Mouse (Mus musculus) embryonic facial prominence, embryonic 10.5 days (tissue): ENCODE measurements around the gene Pdcd6. TPM values are rescaled to one million over a fixed set of nuclear protein-coding genes. Genes with fewer than 3 reads are reported as not detected.

Source experiments
- DNase-seq: peaks from one replicate; pipeline ENCODE4 v3.0.0-alpha.2; 2017; ENCODE audit warnings: low spot score
- H3K27ac ChIP-seq: fragments of 300-500 bp; sonication (generic); replicated peaks from 2 replicates; pipeline ENCODE4 v1.5.1; 2016; ENCODE audit warnings: mild to moderate bottlenecking
- H3K27me3 ChIP-seq: fragments of 300-500 bp; sonication (generic); replicated peaks from 2 replicates; pipeline ENCODE4 v1.6.1; 2016; ENCODE audit warnings: low read depth, mild to moderate bottlenecking; ENCODE audit not compliant: poor library complexity, severe bottlenecking
- H3K36me3 ChIP-seq: fragments of 300-500 bp; sonication (generic); replicated peaks from 2 replicates; pipeline ENCODE4 v1.6.1; 2016; ENCODE audit warnings: mild to moderate bottlenecking, moderate library complexity
- H3K4me1 ChIP-seq: fragments of 300-500 bp; sonication (generic); 2 replicates; pipeline ENCODE4 v1.6.1; 2016
- H3K4me3 ChIP-seq: fragments of 300-500 bp; sonication (generic); 2 replicates; pipeline ENCODE4 v1.5.1; 2016; ENCODE audit warnings: mild to moderate bottlenecking, moderate library complexity
- H3K9me3 ChIP-seq: fragments of 300-500 bp; sonication (generic); 2 replicates; pipeline ENCODE4 v1.6.1; 2016; ENCODE audit warnings: mild to moderate bottlenecking
- WGBS: fragments of 180-500 bp; shearing (Covaris S2); methylation state at CpG from one replicate; pipeline ENCODE4 v1.1.7; 2016; 5-methylcytosine and 5-hydroxymethylcytosine counted together
- polyA plus RNA-seq: library from polyadenylated mRNA; unstranded; fragments of >200 nt; fragmentation: Nextera tagmentation; extraction: Ambion mirVana; gene quantifications from 2 replicates; pipeline ENCODE4 v1.2.1, GENCODE M21; 2016

Gene Pdcd6
- polyA plus RNA-seq, 1 experiment from 2014 or later = 135 TPM

- WGBS = 96% methylated on average over 1 of the region's 1 CpGs
- H3K36me3 ChIP-seq = peaks cover 91% of the 10 kb centered on the region
- H3K4me1 ChIP-seq = no peaks in the 10 kb centered on the region
- no peaks in the 10 kb centered on the region for H3K27me3 ChIP-seq
- H3K4me3 ChIP-seq = no peak overlapping the region
- no peak overlapping the region for H3K27ac ChIP-seq
- DNase-seq = no peak
- no peaks in the 10 kb centered on the region for H3K9me3 ChIP-seq
Measured at GRCm38 (mm10) chr13:74305780-74306179, 11.6 kb downstream of the Pdcd6 start.

DNA sequence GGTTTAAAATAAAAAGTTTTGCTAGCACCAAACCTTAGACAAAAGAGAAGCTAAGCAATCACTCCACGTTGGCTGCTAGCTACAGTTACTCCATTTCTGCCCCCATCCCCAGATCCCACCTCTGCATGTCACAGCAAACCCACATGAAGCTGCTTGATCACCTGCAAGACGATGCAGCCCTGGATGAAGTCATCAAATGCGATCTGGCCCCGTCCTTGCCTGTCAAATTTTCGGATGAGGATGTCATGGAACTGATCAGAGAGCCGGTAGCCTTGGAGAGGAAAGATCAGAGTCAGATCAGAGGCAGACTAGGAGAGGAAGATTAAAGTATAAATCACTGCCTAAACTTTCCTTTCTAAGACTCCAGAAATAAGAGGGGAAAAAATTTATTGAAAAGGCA is 12.0 kb downstream of the Pdcd6 start:
- WGBS = 88% methylated on average over 6 of the region's 6 CpGs

DNA sequence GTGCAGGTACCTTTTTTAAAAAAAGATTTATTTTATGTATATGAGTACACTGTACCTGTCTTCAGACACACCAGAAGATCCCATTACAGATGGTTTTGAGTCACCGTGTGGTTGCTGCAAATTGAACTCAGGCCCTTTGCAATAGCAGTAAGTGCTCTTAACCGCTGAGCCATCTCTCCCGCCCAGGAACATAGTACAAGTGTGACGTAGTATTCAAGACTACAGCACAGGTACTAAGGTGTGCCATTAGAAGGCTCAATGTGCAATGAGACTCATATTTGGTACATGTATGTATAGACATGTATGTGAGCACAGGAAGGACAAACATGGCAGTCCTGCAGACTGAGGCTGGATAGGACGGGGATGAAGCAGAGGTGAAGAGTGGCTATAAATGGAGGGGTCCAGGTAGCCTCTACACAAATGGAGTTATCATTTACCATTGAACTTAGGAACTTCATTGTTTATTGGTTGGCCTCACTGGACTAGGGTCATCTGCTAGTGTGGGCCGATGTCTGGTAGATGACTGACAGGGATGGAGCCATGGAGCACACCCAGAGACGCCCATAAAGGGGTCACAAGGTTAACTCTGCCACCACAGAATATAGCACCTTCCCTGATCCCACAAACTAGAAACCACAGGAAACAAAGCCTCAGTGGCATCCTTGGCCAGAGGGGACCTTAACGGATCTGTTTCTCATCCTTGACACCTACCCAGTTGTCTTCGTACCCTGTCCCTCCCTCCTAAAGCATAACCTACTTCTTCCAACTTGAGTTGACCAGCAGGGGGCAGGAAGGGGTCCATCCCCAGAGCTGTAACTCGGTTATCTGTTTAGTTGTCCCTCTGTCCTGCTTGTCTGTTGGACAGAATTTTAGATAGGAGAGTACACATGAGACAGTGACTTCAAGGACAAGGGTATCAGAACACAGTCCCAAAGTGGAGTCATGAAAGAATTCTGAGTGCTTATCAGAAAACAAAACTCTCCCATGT is 15.0 kb downstream of the Pdcd6 start:
- DNase-seq = no peak
- H3K36me3 ChIP-seq = peaks cover 56% of the 10 kb centered on the region
- H3K27ac ChIP-seq = no peak overlapping the region
- H3K9me3 ChIP-seq = no peaks in the 10 kb centered on the region
- H3K27me3 ChIP-seq = no peaks in the 10 kb centered on the region
- no peak overlapping the region for H3K4me3 ChIP-seq
- WGBS = 87% methylated on average over 10 of the region's 10 CpGs
- H3K4me1 ChIP-seq = no peaks in the 10 kb centered on the region

More for the DNA sequence above, 12.0 kb downstream of the Pdcd6 start:
- DNase-seq = no peak
- H3K27me3 ChIP-seq = no peaks in the 10 kb centered on the region
- H3K27ac ChIP-seq = no peak overlapping the region
- no peak overlapping the region for H3K4me3 ChIP-seq
- H3K4me1 ChIP-seq = no peaks in the 10 kb centered on the region
- peaks cover 87% of the 10 kb centered on the region for H3K36me3 ChIP-seq
- no peaks in the 10 kb centered on the region for H3K9me3 ChIP-seq

DNA sequence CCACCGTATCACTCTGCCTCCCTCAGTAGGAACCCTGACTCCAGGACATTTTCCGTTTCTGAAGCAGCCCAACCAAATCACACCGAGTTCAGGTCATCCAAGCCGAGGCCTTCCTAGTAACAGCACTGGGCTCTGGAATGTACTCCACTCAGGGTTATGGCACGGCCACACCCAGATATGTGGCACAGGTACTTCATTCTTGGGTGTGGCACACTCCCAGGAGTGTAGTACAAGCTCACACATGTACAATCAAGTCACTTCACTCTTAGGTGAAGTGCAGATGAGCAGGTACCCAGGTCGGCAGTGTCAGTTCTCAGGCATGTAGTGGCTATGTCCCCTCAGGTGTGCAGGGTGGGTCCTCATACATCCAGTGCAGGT is 15.8 kb downstream of the Pdcd6 start:
- Histone ChIP-seq H3K27me3 (no peaks in the 10 kb centered on the region), H3K4me1 (no peaks in the 10 kb centered on the region), H3K4me3 (no peak overlapping the region), H3K36me3 (peaks cover 49% of the 10 kb centered on the region), H3K9me3 (no peaks in the 10 kb centered on the region), H3K27ac (no peak overlapping the region)
- no peak for DNase-seq
- WGBS = 78% methylated on average over 6 of the region's 6 CpGs

DNA sequence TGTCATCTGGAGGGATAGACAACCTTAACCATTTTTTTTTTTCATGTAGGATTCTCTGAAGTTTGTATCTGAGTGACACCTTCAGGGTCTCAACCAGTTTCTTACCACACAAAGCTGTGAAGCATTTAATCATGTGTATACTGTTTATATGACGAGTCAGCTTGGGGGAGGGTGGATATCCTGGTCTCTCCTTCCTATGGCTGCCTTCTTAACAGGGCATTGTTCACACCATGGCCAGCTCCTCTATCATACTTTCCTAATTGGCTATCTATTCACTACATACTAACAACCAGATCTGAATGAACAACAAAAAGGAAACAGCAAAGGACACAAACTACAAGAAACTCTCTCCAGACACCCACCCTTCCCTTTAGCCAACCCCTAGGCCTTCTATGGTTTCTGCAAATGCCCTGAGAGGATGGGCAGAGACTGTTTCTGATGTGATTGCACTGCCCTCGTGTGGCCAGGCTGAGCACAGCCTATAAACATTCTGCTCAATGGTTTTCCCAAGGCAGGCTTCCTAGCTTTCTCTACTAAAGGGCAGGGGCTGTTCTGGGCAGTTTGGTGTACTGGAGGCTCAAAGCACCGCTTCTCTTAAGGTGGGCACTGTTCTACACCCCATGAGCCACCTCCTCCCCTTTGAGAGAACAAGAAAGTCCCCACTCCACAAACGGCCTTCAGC is 16.3 kb downstream of the Pdcd6 start:
- peaks cover 44% of the 10 kb centered on the region for H3K36me3 ChIP-seq
- no peaks in the 10 kb centered on the region for H3K27me3 ChIP-seq
- DNase-seq = peak; percentile 74
- no peak overlapping the region for H3K27ac ChIP-seq
- H3K9me3 ChIP-seq = no peaks in the 10 kb centered on the region
- WGBS = 45% methylated on average over 4 of the region's 4 CpGs
- H3K4me3 ChIP-seq = no peak overlapping the region
- H3K4me1 ChIP-seq = no peaks in the 10 kb centered on the region

DNA sequence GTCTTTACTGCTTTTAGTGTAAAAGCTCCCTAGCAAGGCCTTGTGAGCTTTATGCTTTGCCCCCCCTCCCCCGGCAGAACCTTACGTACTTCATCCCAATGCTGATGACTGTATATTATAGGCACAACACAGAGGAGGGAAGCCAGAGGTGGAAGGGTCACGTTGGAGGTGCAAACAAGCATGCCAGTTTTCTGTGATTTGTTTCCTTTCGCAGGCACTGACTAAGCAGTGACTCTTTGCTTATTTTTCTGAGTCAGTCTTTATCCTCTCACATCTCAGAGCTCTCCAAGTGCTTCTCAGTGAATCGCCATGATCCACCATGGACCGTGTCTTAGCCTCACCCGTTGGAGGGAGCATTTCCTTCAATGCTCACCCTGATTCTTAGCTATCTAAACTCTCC is 21.0 kb downstream of the Pdcd6 start:
- WGBS = 77% methylated on average over 7 of the region's 7 CpGs
- H3K27me3 ChIP-seq = peaks cover 19% of the 10 kb centered on the region

GRCm38 (mm10) chr13:74292167-74292566 is 25.2 kb downstream of the Pdcd6 start, which contains the start of gene Ahrr:
Gene Ahrr (minus strand): TSS chr13:74292331.
- peak; percentile 79 for DNase-seq
- no peaks in the 10 kb centered on the region for H3K36me3 ChIP-seq
- H3K27ac ChIP-seq = no peak within 1 kb of the TSS
- H3K4me3 ChIP-seq = peak within 1 kb of the TSS; percentile 50
- H3K9me3 ChIP-seq = no peaks in the 10 kb centered on the region
- peaks cover 9% of the 10 kb centered on the region for H3K4me1 ChIP-seq
- WGBS = under 1% methylated on average over 27 of the region's 27 CpGs
- H3K27me3 ChIP-seq = peaks cover 32% of the 10 kb centered on the region

More for the DNA sequence above, 21.0 kb downstream of the Pdcd6 start:
- Histone ChIP-seq H3K9me3 (no peaks in the 10 kb centered on the region), H3K4me1 (peaks cover 9% of the 10 kb centered on the region), H3K27ac (no peak overlapping the region), H3K36me3 (no peaks in the 10 kb centered on the region), H3K4me3 (no peak overlapping the region)
- no peak for DNase-seq

- peaks cover 9% of the 10 kb centered on the region for H3K4me1 ChIP-seq
- no peak overlapping the region for H3K27ac ChIP-seq
- H3K4me3 ChIP-seq = no peak overlapping the region
- WGBS = 90% methylated on average over 5 of the region's 5 CpGs
- no peak for DNase-seq
- H3K36me3 ChIP-seq = no peaks in the 10 kb centered on the region
- H3K27me3 ChIP-seq = peaks cover 32% of the 10 kb centered on the region
- H3K9me3 ChIP-seq = no peaks in the 10 kb centered on the region
Measured at GRCm38 (mm10) chr13:74289646-74290045, 27.7 kb downstream of the Pdcd6 start.

GRCm38 (mm10) chr13:74282299-74282698 is 35.1 kb downstream of the Pdcd6 start:
- Histone ChIP-seq H3K4me1 (no peaks in the 10 kb centered on the region), H3K9me3 (no peaks in the 10 kb centered on the region), H3K27ac (no peak overlapping the region), H3K27me3 (no peaks in the 10 kb centered on the region), H3K36me3 (no peaks in the 10 kb centered on the region), H3K4me3 (no peak overlapping the region)
- DNase-seq = no peak
- WGBS = 97% methylated on average over 1 of the region's 2 CpGs

DNA sequence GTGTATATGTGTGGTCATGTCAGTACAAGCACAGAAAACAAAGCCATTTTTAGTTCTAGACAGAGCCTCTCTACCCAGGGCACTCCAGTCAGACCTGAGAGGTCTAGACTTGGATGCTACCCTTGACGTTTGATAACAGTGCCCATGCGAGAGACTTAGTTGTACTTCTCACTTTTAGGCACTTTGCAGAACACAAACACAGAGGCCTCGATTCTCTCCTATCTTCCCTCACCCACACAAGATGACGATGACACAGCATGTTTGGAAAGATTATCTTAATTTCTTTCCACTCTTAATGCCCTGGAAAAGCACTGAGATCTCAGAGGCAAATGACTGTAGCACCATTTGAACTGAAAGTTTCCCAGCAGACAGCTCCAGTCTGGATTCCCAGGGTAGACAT is 41.7 kb downstream of the Pdcd6 start:
- Histone ChIP-seq H3K4me3 (no peak overlapping the region), H3K9me3 (no peaks in the 10 kb centered on the region), H3K36me3 (no peaks in the 10 kb centered on the region), H3K27me3 (no peaks in the 10 kb centered on the region), H3K27ac (no peak overlapping the region), H3K4me1 (no peaks in the 10 kb centered on the region)
- DNase-seq = no peak
- WGBS = 84% methylated on average over 4 of the region's 4 CpGs

DNA sequence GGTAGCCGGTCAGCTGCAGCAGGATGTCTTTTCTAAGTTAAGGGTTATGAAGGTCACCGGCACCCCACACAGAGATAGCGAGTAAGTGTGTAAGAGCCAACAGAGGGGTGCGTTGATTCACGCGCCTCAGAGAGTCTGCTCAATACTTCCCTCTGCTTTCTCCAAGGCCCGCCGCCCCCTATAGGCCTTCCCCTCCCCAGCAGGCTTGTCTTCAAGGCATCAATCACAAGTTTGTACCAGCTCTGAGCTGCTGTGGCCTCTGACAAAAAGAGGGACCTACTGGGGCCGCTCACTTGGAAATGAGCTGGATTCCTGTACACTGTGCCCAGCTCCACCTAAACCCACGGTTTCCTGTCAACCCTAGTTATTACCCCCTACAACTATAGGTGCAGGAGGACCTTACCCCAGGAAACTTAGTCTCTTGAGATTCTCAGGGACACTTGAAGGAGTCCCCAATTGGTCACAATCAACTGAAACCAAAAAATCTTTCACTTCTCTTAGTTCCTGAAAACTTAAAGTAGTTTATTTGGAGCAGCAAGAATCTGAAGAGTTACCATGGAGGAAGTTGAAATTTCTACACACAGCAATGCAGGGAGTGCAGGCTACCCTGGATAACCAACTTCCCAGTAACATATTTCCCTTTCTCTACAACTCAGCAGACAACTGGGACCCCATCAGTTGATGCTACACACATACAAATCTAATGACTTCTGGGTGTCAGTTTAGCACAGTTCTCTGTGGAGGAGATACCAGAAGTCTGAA is 57.0 kb downstream of the Pdcd6 start:
- H3K27ac ChIP-seq = peak overlapping the region; percentile 87
- H3K36me3 ChIP-seq = no peaks in the 10 kb centered on the region
- peaks cover 25% of the 10 kb centered on the region for H3K27me3 ChIP-seq
- 4% methylated on average over 10 of the region's 10 CpGs for WGBS
- peak overlapping the region; percentile 68 for H3K4me3 ChIP-seq
- H3K9me3 ChIP-seq = no peaks in the 10 kb centered on the region
- peak; percentile 81 for DNase-seq
- peaks cover 10% of the 10 kb centered on the region for H3K4me1 ChIP-seq

DNA sequence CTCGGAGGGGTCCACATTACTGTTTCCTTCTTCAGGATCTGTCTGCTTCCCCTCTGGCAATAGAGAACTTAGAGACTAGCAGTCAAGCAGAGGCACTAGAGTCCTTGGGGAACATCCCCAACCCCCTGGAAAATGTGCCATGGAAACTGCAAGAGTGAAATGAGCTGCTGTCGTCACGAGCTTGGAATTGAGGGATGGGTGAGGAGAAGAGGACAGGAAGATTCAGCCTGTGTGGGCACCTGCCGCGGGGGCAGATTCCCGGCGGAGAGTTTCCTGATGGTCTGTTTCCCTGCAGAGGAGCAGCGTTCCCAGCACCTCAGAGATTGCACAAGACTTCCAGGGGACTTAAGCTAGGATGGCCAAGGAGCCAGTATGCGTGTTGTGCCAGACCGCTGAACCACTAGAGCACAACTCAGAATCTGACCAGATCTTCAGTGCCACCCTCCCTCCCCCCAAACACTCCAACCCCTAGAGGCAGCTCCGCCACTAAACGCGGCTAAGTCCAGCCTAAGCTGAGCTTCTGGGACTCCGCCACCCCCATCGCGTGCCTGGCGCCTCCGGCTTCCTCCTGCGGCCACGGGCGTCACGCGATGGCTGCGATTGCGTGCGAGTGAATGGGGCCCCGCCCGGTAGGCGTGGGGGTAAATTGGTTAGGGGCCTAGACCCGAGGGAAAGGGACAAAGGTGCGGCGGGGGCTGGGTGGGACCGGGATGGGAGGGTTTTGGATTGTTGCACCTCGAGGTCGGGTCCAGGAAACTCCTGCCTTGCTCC is 57.7 kb downstream of the Pdcd6 start:
- DNase-seq = peak; percentile 69
- Histone ChIP-seq H3K27me3 (peaks cover 25% of the 10 kb centered on the region), H3K27ac (peak overlapping the region; percentile 87), H3K4me1 (peaks cover 10% of the 10 kb centered on the region), H3K4me3 (peak overlapping the region; percentile 68), H3K9me3 (no peaks in the 10 kb centered on the region), H3K36me3 (no peaks in the 10 kb centered on the region)
- WGBS = 3% methylated on average over 35 of the region's 35 CpGs
